Mouse (Mus musculus): ENCODE data around the gene Nfyc.

DNA sequence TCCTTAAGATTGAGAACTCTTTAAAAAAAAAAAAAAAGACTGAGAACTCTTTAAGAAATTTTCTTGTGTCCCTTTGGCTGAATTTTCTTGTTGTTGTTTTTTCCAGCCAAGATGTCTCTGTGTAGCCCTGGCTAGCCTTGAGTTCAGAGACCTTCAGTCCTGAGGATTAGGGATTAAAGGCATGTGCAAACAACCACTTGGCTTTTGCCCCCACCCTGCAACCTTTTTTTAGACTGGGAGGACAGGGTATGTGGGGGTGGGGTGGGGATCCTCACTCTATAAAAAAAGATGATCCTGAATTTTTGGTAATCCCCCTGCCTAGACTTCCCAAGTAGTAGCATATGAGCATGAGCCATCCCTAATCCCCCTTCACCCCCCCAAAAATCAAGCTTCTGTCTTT, 25.6 kb downstream of the Nfyc start:
- TF ChIP-seq CTCF (IDR thresholded peaks at IDR 0.05) (no peak), EP300 (IDR thresholded peaks at IDR 0.05; ENCODE audit: insufficient read depth, low read depth, low read length) (no peak), POLR2A (IDR thresholded peaks at IDR 0.05; ENCODE audit: insufficient read depth, low read depth, low read length) (no peak)

Data from heart, adult 2 months (tissue).